Mouse (Mus musculus) spleen, adult 12 weeks (tissue): ENCODE results near the gene Ifna6.
"Not testable (repeated sequence)": the region's sequence is repeated elsewhere in the genome, so short reads cannot be mapped to it uniquely, and the experiment has no call there.

Experiments used
- DNase-seq: peaks from one replicate; pipeline ENCODE4 v3.0.0; 2022; ENCODE audit warnings: low spot score

Ifna6 gene

DNA sequence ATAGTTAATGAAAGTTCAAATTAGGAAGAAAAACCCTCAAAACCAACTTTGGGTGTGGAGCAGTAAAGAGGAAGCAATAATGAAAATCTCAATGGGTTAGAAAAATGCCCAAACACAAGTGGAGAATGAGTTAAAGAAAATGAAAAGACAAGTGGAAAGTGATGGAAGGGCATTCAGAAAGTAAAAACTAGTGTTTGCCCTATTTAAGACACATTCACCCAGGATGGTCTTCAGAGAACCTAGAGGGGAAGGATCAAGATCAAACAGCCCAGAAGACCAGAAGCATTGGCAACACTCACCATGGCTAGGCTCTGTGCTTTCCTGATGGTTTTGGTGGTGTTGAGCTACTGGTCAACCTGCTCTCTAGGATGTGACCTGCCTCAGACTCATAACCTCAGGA lies at the start of gene Ifna6:
TSS of gene Ifna6 (plus strand) at position 301 of the 400 bp plus-strand sequence.
- not testable (repeated sequence) for DNase-seq

DNA sequence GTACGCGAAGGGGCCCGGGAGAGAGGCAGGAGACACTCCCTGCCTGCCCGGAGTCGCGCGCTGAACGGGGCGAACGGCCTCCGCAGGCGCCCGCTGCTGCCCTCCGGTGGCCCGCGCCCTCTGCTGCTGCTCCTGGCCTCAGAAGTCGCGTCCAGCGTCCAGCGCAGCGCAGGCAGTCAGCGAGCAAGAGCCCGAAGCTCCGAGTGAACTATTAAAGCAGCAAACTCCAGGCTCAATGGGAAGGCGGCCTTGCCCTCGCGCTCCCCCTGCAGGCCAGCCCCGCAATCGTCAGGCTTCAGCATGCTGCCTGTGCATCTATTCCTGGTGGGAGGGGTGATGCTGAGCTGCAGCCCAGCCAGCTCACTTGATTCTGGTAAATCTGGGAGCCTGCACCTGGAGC lies 47.7 kb upstream of the Ifna6 start, which contains the start of gene Gm13272:
TSS of gene Gm13272 (plus strand) at position 301 of the 400 bp plus-strand sequence.
- not testable (repeated sequence) for DNase-seq

DNA sequence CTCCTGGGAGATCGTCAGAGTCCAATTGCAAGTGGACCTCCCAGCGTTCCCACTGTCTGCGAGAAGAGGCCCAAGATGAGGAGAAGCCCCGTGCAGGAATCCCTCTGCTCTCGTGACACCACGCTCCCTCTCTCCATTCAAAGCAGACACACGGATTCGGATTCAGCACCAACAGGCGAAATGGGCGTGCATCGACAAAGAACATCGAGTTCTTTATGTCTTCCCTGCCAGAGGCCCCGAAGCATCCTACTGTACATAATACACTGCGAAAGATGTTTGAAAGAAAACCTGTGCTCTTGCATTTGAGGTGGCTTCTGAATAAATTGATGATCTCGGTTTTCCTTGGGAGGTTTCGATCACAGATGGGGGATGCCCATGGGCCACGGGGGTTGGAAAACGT lies 46.9 kb upstream of the Ifna6 start:
- DNase-seq, result not testable (repeated sequence)

DNA sequence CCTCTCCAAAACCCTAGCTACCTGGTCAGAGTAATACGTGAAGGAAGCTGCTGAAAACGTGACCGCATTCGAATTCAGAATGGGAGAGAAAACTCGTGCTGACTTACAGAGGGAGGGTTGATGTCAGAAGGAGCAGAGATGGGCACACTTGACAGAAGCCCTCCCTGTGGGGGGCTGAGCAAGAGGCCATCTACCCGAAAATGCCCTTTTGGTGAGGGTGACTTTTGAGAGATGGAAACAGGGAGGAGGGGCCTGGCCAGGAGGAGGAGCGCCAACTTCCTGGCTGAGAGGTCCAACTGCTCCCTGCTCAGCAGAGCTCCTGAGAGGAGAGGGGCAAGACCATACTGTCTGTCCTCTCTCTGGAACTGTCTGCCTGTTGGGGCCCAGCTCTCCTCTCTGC lies 45.4 kb upstream of the Ifna6 start, which contains the start of gene Ifnz:
TSS of gene Ifnz (plus strand) at position 301 of the 400 bp plus-strand sequence.
- DNase-seq, result not testable (repeated sequence)

DNA sequence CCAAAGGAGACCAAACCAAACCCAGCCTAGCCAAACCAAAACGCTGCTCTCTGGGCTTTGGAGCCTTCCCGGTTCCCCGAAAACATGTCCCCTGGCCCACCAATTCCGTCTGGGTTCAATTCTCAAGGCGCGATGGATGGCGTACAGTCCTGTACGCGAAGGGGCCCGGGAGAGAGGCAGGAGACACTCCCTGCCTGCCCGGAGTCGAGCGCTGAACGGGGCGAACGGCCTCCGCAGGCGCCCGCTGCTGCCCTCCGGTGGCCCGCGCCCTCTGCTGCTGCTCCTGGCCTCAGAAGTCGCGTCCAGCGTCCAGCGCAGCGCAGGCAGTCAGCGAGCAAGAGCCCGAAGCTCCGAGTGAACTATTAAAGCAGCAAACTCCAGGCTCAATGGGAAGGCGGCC lies 44.9 kb upstream of the Ifna6 start:
- DNase-seq, result not testable (repeated sequence)

DNA sequence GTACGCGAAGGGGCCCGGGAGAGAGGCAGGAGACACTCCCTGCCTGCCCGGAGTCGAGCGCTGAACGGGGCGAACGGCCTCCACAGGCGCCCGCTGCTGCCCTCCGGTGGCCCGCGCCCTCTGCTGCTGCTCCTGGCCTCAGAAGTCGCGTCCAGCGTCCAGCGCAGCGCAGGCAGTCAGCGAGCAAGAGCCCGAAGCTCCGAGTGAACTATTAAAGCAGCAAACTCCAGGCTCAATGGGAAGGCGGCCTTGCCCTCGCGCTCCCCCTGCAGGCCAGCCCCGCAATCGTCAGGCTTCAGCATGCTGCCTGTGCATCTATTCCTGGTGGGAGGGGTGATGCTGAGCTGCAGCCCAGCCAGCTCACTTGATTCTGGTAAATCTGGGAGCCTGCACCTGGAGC lies 41.8 kb upstream of the Ifna6 start, which contains the start of gene Gm13276:
TSS of gene Gm13276 (plus strand) at position 301 of the 400 bp plus-strand sequence.
- DNase-seq, result not testable (repeated sequence)

DNA sequence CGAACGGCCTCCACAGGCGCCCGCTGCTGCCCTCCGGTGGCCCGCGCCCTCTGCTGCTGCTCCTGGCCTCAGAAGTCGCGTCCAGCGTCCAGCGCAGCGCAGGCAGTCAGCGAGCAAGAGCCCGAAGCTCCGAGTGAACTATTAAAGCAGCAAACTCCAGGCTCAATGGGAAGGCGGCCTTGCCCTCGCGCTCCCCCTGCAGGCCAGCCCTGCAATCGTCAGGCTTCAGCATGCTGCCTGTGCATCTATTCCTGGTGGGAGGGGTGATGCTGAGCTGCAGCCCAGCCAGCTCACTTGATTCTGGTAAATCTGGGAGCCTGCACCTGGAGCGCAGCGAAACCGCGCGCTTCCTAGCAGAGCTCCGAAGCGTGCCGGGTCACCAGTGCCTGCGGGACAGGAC lies 38.8 kb upstream of the Ifna6 start, which contains the start of gene Gm13277:
TSS of gene Gm13277 (plus strand) at position 231 of the 400 bp plus-strand sequence.
- DNase-seq, result not testable (repeated sequence)

DNA sequence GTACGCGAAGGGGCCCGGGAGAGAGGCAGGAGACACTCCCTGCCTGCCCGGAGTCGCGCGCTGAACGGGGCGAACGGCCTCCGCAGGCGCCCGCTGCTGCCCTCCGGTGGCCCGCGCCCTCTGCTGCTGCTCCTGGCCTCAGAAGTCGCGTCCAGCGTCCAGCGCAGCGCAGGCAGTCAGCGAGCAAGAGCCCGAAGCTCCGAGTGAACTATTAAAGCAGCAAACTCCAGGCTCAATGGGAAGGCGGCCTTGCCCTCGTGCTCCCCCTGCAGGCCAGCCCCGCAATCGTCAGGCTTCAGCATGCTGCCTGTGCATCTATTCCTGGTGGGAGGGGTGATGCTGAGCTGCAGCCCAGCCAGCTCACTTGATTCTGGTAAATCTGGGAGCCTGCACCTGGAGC lies 36.0 kb upstream of the Ifna6 start, which contains the start of gene Gm13278:
TSS of gene Gm13278 (plus strand) at position 301 of the 400 bp plus-strand sequence.
- DNase-seq, result not testable (repeated sequence)

DNA sequence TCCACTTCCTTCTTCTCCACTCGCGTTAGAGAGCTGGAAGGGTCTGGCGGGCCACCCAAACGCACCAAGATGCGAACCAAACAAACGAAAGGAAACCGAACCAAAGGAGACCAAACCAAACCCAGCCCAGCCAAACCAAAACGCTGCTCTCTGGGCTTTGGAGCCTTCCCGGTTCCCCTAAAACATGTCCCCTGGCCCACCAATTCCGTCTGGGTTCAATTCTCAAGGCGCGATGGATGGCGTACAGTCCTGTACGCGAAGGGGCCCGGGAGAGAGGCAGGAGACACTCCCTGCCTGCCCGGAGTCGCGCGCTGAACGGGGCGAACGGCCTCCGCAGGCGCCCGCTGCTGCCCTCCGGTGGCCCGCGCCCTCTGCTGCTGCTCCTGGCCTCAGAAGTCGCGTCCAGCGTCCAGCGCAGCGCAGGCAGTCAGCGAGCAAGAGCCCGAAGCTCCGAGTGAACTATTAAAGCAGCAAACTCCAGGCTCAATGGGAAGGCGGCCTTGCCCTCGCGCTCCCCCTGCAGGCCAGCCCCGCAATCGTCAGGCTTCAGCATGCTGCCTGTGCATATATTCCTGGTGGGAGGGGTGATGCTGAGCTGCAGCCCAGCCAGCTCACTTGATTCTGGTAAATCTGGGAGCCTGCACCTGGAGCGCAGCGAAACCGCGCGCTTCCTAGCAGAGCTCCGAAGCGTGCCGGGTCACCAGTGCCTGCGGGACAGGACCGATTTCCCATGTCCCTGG lies 33.1 kb upstream of the Ifna6 start, which contains the start of gene Gm13275:
TSS of gene Gm13275 (plus strand) at position 552 of the 740 bp plus-strand sequence.
- DNase-seq, result not testable (repeated sequence)

DNA sequence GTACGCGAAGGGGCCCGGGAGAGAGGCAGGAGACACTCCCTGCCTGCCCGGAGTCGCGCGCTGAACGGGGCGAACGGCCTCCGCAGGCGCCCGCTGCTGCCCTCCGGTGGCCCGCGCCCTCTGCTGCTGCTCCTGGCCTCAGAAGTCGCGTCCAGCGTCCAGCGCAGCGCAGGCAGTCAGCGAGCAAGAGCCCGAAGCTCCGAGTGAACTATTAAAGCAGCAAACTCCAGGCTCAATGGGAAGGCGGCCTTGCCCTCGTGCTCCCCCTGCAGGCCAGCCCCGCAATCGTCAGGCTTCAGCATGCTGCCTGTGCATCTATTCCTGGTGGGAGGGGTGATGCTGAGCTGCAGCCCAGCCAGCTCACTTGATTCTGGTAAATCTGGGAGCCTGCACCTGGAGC lies 30.1 kb upstream of the Ifna6 start, which contains the start of gene Gm13279:
TSS of gene Gm13279 (plus strand) at position 301 of the 400 bp plus-strand sequence.
- DNase-seq, result not testable (repeated sequence)

DNA sequence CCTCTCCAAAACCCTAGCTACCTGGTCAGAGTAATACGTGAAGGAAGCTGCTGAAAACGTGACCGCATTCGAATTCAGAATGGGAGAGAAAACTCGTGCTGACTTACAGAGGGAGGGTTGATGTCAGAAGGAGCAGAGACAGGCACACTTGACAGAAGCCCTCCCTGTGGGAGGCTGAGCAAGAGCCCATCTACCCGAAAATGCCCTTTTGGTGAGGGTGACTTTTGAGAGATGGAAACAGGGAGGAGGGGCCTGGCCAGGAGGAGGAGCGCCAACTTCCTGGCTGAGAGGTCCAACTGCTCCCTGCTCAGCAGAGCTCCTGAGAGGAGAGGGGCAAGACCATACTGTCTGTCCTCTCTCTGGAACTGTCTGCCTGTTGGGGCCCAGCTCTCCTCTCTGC lies 27.9 kb upstream of the Ifna6 start, which contains the start of gene Gm13285:
TSS of gene Gm13285 (plus strand) at position 301 of the 400 bp plus-strand sequence.
- DNase-seq, result not testable (repeated sequence)

DNA sequence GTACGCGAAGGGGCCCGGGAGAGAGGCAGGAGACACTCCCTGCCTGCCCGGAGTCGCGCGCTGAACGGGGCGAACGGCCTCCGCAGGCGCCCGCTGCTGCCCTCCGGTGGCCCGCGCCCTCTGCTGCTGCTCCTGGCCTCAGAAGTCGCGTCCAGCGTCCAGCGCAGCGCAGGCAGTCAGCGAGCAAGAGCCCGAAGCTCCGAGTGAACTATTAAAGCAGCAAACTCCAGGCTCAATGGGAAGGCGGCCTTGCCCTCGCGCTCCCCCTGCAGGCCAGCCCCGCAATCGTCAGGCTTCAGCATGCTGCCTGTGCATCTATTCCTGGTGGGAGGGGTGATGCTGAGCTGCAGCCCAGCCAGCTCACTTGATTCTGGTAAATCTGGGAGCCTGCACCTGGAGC lies 24.3 kb upstream of the Ifna6 start, which contains the start of gene Gm13287:
TSS of gene Gm13287 (plus strand) at position 301 of the 400 bp plus-strand sequence.
- DNase-seq, result not testable (repeated sequence)

DNA sequence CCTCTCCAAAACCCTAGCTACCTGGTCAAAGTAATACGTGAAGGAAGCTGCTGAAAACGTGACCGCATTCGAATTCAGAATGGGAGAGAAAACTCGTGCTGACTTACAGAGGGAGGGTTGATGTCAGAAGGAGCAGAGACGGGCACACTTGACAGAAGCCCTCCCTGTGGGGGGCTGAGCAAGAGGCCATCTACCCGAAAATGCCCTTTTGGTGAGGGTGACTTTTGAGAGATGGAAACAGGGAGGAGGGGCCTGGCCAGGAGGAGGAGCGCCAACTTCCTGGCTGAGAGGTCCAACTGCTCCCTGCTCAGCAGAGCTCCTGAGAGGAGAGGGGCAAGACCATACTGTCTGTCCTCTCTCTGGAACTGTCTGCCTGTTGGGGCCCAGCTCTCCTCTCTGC lies 22.0 kb upstream of the Ifna6 start, which contains the start of gene Gm13288:
TSS of gene Gm13288 (plus strand) at position 301 of the 400 bp plus-strand sequence.
- not testable (repeated sequence) for DNase-seq

DNA sequence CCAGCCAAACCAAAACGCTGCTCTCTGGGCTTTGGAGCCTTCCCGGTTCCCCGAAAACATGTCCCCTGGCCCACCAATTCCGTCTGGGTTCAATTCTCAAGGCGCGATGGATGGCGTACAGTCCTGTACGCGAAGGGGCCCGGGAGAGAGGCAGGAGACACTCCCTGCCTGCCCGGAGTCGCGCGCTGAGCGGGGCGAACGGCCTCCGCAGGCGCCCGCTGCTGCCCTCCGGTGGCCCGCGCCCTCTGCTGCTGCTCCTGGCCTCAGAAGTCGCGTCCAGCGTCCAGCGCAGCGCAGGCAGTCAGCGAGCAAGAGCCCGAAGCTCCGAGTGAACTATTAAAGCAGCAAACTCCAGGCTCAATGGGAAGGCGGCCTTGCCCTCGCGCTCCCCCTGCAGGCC lies 21.5 kb upstream of the Ifna6 start:
- not testable (repeated sequence) for DNase-seq

DNA sequence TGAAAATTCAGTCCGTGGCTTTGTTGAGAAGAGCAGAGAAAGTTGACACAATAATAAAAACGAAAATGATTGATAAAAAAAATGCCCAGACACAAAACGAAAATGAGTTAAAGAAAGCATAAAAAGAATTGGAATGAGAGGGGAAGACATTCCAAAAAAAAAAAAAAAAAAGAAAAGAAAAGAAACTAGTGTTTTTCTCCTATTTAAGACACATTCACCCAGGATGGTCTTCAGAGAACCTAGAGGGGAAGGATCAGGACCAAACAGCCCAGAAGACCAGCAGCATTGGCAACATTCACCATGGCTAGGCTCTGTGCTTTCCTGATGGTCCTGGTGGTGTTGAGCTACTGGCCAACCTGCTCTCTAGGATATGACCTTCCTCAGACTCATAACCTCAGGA lies 11.3 kb upstream of the Ifna6 start, which contains the start of gene Ifna7:
TSS of gene Ifna7 (plus strand) at position 301 of the 400 bp plus-strand sequence.
- no peak for DNase-seq

DNA sequence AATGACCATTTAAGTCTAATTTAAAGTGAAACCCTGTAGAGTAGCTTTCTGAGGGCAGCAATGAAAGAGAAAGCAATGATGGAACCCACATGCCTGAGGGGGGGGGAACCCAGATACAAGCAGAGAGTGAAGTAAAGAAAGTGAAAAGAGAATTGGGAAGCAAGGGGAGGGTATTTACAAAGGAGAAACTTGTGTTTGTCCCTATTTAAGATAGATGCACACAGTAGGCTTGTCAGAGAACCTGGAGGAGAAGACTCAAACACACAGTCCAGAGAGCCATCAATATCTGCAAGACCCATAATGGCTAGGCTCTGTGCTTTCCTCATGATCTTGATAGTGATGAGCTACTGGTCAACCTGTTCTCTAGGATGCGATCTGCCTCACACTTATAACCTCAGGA lies 7.6 kb upstream of the Ifna6 start, which contains the start of gene Ifna11:
TSS of gene Ifna11 (plus strand) at position 301 of the 400 bp plus-strand sequence.
- no peak for DNase-seq

DNA sequence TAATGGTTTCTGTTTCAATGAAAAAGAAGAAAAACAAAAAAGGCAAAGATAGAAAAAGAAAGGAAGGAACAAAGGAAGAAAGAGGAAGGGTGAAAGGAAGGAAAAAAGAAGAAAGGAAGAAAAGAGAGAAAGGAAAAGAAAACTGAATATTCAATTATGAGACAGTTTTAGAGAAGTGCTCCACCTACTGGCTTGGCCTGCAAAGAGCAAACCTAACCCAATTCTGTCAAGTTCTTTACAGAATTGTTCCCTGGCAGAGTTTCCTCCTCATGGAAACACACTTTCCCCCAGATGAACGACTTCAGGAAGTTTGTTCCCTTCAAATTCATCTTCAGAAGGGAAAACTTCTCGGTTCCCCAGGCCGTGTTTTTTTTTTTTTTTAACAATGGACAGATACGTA lies 4.2 kb upstream of the Ifna6 start:
- no peak for DNase-seq

DNA sequence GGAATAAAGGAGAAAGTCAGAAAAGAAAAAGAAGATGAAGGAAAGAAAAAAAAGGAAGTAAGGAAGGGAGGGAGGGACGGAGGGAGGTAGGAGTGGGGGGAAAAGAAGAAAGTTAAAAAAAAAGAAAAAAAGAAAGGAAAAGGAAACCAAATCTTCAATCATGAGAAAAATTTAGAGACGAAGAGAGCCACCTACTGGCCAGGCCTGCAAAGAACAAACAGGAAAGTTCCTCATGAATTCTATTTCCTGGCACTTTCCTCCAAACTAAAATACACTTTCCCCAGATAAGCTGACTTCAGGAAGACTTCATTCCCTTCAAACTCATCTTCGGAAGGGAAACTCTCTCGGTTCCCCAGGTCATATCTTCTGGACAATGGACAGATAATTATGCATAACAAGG lies 3.3 kb downstream of the Ifna6 start:
- no peak for DNase-seq

DNA sequence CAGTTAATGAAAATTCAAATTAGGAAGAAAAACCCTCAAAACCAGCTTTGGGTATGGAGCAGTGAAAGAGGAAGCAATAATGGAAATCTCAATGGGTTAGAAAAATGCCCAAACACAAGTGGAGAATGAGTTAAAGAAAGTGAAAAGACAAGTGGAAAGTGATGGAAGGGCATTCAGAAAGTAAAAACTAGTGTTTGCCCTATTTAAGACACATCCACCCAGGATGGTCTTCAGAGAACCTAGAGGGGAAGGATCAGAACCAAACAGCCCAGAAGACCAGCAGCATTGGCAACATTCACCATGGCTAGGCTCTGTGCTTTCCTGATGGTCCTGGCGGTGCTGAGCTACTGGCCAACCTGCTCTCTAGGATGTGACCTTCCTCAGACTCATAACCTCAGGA lies 8.0 kb downstream of the Ifna6 start, which contains the start of gene Ifna5:
TSS of gene Ifna5 (plus strand) at position 301 of the 400 bp plus-strand sequence.
- not testable (repeated sequence) for DNase-seq

DNA sequence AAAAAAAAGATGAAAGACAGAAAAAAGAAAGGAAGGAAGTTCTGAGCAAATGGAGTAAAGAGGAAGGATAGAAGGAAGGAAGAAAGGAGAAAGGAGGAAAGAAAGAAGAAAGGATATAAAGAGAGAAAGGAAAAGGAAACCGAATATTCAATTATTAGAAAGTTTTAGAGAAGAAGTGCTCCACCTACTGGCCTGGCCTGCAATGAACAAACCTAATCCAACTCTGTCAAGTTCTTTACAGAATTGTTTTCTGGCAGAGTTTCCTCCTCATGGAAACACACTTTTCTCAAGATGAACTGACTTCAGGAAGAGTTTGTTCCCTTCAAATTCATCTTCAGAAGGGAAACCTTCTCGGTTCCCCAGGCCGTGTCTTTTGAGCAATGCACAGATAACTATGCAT lies 11.6 kb downstream of the Ifna6 start:
- DNase-seq, result no peak

DNA sequence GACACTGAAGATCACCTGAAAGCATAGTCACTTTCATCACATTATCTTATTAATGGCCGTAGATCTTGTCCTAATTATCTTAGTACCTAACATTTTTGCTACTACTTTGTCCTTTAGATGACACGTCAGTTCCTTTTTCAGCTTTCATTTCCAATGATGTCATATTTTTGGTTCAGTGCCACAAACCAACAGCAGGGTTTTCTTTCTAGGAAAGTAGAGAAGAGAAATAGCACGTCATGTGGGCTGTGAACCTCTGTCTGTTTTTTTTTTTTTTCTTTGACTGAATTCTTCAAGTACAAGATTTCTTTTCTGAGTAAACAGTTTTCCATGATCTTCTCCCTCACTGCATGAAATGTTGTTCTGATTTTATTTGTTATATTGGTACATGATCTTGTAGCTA lies 12.8 kb downstream of the Ifna6 start:
- DNase-seq, result no peak

DNA sequence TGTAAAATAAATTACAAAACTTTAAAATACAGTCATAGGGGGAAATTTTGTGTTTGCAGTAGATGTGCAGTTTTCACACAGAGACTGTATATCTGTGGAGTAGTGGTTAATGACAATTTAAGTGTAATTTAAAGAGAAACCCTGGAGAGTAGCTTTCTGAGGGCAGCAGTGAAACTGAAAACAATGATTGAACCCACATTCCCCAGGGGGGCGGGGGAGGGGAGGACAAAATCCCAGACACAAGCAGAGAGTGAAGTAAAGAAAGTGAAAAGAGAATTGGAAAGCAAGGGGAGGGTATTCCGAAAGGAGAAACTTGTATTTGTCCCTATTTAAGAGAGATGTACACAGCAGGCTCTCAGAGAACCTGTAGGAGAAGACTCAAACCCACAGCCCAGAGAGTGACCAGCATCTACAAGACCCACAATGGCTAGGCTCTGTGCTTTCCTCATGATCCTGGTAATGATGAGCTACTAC lies 14.3 kb downstream of the Ifna6 start, which contains the start of gene Ifna4:
TSS of gene Ifna4 (plus strand) at position 424 of the 474 bp plus-strand sequence.
- DNase-seq, result no peak
